Mouse (Mus musculus) myocyte (in vitro differentiated cells): ENCODE data around the gene Nfasc. TPM values are rescaled to one million over a fixed set of nuclear protein-coding genes. Genes with fewer than 3 reads are reported as not detected.

Source experiments
- H3K27me3 ChIP-seq: one replicate; pipeline ENCODE4 v1.6.1; 2011; ENCODE audit not compliant: control insufficient read depth, insufficient read depth, insufficient read length
- H3K36me3 ChIP-seq: one replicate; pipeline ENCODE4 v1.6.1; 2011; ENCODE audit not compliant: control insufficient read depth, insufficient read depth
- H3K4me2 ChIP-seq: one replicate; pipeline ENCODE4 v1.6.1; 2011; ENCODE audit warnings: low read depth, control low read depth
- H3K4me3 ChIP-seq: one replicate; pipeline ENCODE4 v1.5.1; 2011; ENCODE audit warnings: mild to moderate bottlenecking, control low read depth, moderate library complexity
- H3K79me2 ChIP-seq: one replicate; pipeline ENCODE4 v1.6.1; 2011; ENCODE audit not compliant: control insufficient read depth, insufficient read depth
- H3ac ChIP-seq: one replicate; pipeline ENCODE4 v1.6.1; 2011; ENCODE audit not compliant: control insufficient read depth, insufficient read length
- CEBPB ChIP-seq: IDR thresholded peaks from 2 replicates; pipeline ENCODE4 v1.6.1; 2011; ENCODE audit warnings: mild to moderate bottlenecking, moderate library complexity; ENCODE audit not compliant: poor library complexity, insufficient read depth, severe bottlenecking
- E2F4 ChIP-seq: IDR thresholded peaks from one replicate; pipeline ENCODE4 v1.6.1; 2011; ENCODE audit warnings: mild to moderate bottlenecking, control low read depth, moderate library complexity; ENCODE audit not compliant: insufficient read depth
- MAX ChIP-seq: IDR thresholded peaks from one replicate; pipeline ENCODE4 v1.6.1; 2011; ENCODE audit warnings: low read depth, mild to moderate bottlenecking, control low read depth
- MYOD1 ChIP-seq, 3 experiments: IDR thresholded peaks; one replicate each; pipeline ENCODE4 v1.6.1; 2011; ENCODE audit warnings: control low read depth in 2 of 3, low read depth in 2 of 3, mild to moderate bottlenecking in 2 of 3, moderate library complexity in 1 of 3; ENCODE audit not compliant: insufficient read length in 2 of 3, control insufficient read depth in 1 of 3
- MYOG ChIP-seq, 3 experiments: IDR thresholded peaks; one replicate each; pipeline ENCODE4 v1.6.1; 2011; ENCODE audit warnings: control low read depth in 2 of 3, low read depth in 2 of 3, mild to moderate bottlenecking in 2 of 3; ENCODE audit not compliant: insufficient read length in 2 of 3, control insufficient read depth in 1 of 3, insufficient read depth in 1 of 3
- POLR2A ChIP-seq: IDR thresholded peaks from one replicate; pipeline ENCODE4 v1.6.1; 2011; ENCODE audit warnings: low read depth, mild to moderate bottlenecking, control low read depth, moderate library complexity; ENCODE audit not compliant: insufficient read length
- POLR2AphosphoS2 ChIP-seq: IDR thresholded peaks from one replicate; pipeline ENCODE4 v1.6.1; 2011; ENCODE audit warnings: low read depth, control low read depth; ENCODE audit not compliant: insufficient read length
- REST ChIP-seq: IDR thresholded peaks from one replicate; pipeline ENCODE4 v1.6.1; 2011; ENCODE audit warnings: mild to moderate bottlenecking, control low read depth, moderate library complexity; ENCODE audit not compliant: insufficient read depth, insufficient read length
- SRF ChIP-seq: IDR thresholded peaks from one replicate; pipeline ENCODE4 v1.6.1; 2011; ENCODE audit warnings: low read depth; ENCODE audit not compliant: control insufficient read depth, insufficient read length
- TCF12 ChIP-seq: IDR thresholded peaks from one replicate; pipeline ENCODE4 v1.6.1; 2011; ENCODE audit warnings: mild to moderate bottlenecking, control low read depth; ENCODE audit not compliant: poor library complexity, insufficient read depth, severe bottlenecking
- TCF3 ChIP-seq: IDR thresholded peaks from one replicate; pipeline ENCODE4 v1.6.1; 2011; ENCODE audit warnings: low read depth, control low read depth; ENCODE audit not compliant: insufficient read length
- USF1 ChIP-seq: IDR thresholded peaks from one replicate; pipeline ENCODE4 v1.6.1; 2011; ENCODE audit warnings: low read depth, mild to moderate bottlenecking, control low read depth, moderate library complexity
- polyA plus RNA-seq: library from polyadenylated mRNA; unstranded; fragments of >200 nt; fragmentation: generic; extraction: Trizol; gene quantifications from one replicate; pipeline ENCODE4 v1.2.1, GENCODE M21; 2012; ENCODE audit warnings: missing spikeins

Nfasc gene
- polyA plus RNA-seq, 1 experiment = not detected

DNA sequence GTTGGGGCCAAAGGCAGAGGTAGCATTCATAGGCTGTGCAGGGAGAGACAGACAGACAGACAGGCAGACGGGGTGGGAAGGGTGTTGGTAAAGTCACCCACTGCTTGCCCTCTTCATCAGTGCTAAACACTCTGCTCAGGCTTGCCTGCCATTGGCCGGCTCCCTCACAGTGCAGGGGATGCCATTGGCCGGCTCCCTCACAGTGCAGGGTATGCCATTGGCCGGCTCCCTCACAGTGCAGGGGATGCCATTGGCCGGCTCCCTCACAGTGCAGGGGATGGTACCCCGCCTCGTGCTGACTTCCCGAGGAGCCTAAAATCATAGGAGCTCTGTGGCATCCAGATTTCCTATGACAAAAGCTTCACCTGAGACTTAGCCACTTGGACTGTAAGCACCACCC, 139.4 kb downstream of the Nfasc start:
- Histone ChIP-seq H3K79me2 (no peaks in the 10 kb centered on the region), H3K4me3 (no peak overlapping the region), H3K36me3 (no peaks in the 10 kb centered on the region), H3ac (no peak overlapping the region), H3K4me2 (no peak overlapping the region), H3K27me3 (peaks cover 79% of the 10 kb centered on the region)
- TF ChIP-seq USF1 (no peak), POLR2A (no peak), CEBPB (no peak), MYOG (IDR thresholded peaks at IDR 0.05; ENCODE audit: control insufficient read depth in 1 of 3, insufficient read depth in 1 of 3, insufficient read length in 2 of 3, low read depth in 2 of 3) (no peak), SRF (no peak), MYOD1 (IDR thresholded peaks at IDR 0.05; ENCODE audit: control insufficient read depth in 1 of 3, insufficient read length in 2 of 3, low read depth in 2 of 3) (no peak), MAX (no peak), TCF3 (no peak), REST (no peak), POLR2AphosphoS2 (no peak), E2F4 (no peak), TCF12 (no peak)

DNA sequence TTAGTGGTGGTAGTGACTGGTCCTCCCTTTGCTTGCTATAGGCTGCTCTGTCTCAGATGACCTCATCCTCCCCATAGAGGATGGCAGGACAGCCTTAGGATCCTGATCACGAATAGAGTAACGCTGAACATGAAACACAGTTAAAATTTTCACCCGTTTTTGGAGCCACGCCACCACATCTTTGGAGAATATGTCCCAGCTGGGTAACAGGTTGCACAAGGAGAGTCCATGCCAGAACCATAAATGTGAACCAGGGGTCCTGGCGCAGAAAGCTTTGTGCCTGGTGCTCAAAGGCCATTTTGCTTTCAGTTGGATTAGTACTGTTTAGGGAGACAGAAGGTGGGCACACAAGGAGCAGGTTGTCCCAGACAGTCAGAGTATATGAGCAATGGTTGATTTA, 143.6 kb downstream of the Nfasc start:
- no peaks in the 10 kb centered on the region for H3K36me3 ChIP-seq
- H3K79me2 ChIP-seq = no peaks in the 10 kb centered on the region
- H3ac ChIP-seq = no peak overlapping the region
- H3K4me3 ChIP-seq = no peak overlapping the region
- no peak overlapping the region for H3K4me2 ChIP-seq
- H3K27me3 ChIP-seq = peaks cover 85% of the 10 kb centered on the region
- no peak for TF ChIP-seq MYOD1 (IDR thresholded peaks at IDR 0.05; ENCODE audit: control insufficient read depth in 1 of 3, insufficient read length in 2 of 3, low read depth in 2 of 3)
- TF ChIP-seq POLR2AphosphoS2 = no peak
- TF ChIP-seq CEBPB = no peak
- no peak for TF ChIP-seq SRF
- TF ChIP-seq E2F4 = no peak
- TF ChIP-seq USF1 = no peak
- TF ChIP-seq REST = no peak
- TF ChIP-seq TCF12 = no peak
- TF ChIP-seq MAX = no peak
- TF ChIP-seq MYOG (IDR thresholded peaks at IDR 0.05; ENCODE audit: control insufficient read depth in 1 of 3, insufficient read depth in 1 of 3, insufficient read length in 2 of 3, low read depth in 2 of 3) = no peak

DNA sequence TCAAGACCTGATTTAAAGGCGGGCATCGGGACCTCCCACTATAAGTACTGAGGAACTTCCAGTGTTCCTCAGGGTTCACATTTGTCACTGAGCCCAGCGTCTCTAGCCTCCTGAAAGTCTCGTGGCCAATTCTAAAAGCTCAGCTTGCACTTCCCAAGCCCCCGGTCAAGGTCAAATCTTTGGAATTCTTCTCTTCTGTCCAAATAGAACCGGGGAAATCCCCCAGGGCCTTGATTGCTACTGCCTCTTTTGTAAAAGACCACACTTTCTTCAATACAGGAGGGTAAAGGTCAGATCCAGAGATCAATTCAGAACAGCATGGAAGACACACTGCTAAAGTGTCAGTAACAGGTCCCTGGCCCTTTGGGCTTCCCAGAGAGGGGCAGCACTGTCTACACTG, 145.9 kb downstream of the Nfasc start:
- H3K27me3 ChIP-seq = peaks cover 69% of the 10 kb centered on the region
- H3ac ChIP-seq = no peak overlapping the region
- H3K36me3 ChIP-seq = no peaks in the 10 kb centered on the region
- no peak overlapping the region for H3K4me3 ChIP-seq
- H3K4me2 ChIP-seq = no peak overlapping the region
- TF ChIP-seq MYOG (IDR thresholded peaks at IDR 0.05; ENCODE audit: control insufficient read depth in 1 of 3, insufficient read depth in 1 of 3, insufficient read length in 2 of 3, low read depth in 2 of 3) (no peak), CEBPB (no peak), TCF3 (no peak), MYOD1 (IDR thresholded peaks at IDR 0.05; ENCODE audit: control insufficient read depth in 1 of 3, insufficient read length in 2 of 3, low read depth in 2 of 3) (no peak), USF1 (no peak), POLR2AphosphoS2 (no peak), REST (no peak), MAX (no peak), POLR2A (no peak), TCF12 (no peak), E2F4 (no peak)
- H3K79me2 ChIP-seq = no peaks in the 10 kb centered on the region

DNA sequence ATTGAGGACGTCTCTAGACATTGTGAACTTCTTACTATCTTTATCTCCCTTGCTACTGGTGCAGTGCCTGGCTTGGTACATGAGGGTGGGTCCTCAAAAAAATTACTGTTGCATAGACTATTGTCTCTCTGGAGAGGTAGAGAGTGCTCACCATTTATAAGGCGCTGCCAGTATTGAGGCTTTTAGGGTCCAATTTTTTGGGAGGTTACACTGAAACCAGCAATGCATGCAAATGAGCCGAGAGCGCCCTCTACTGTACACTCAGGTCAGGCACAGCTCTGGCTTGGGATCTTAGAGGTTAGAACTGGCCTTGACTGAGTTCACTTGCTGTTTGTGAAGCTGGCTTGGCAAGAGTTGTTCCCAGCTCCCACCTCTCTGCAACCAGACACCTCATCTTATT, 147.0 kb downstream of the Nfasc start:
- H3K79me2 ChIP-seq = no peaks in the 10 kb centered on the region
- H3K27me3 ChIP-seq = peaks cover 64% of the 10 kb centered on the region
- H3K36me3 ChIP-seq = no peaks in the 10 kb centered on the region
- TF ChIP-seq CEBPB = no peak
- TF ChIP-seq TCF12 = no peak
- no peak for TF ChIP-seq USF1
- TF ChIP-seq MYOG (IDR thresholded peaks at IDR 0.05; ENCODE audit: control insufficient read depth in 1 of 3, insufficient read depth in 1 of 3, insufficient read length in 2 of 3, low read depth in 2 of 3) = no peak
- no peak for TF ChIP-seq MYOD1 (IDR thresholded peaks at IDR 0.05; ENCODE audit: control insufficient read depth in 1 of 3, insufficient read length in 2 of 3, low read depth in 2 of 3)
- no peak for TF ChIP-seq TCF3
- no peak for TF ChIP-seq POLR2AphosphoS2
- TF ChIP-seq MAX = no peak
- no peak for TF ChIP-seq POLR2A
- no peak for TF ChIP-seq E2F4
- no peak for TF ChIP-seq SRF
- TF ChIP-seq REST = no peak
- no peak overlapping the region for H3ac ChIP-seq
- no peak overlapping the region for H3K4me3 ChIP-seq
- no peak overlapping the region for H3K4me2 ChIP-seq

DNA sequence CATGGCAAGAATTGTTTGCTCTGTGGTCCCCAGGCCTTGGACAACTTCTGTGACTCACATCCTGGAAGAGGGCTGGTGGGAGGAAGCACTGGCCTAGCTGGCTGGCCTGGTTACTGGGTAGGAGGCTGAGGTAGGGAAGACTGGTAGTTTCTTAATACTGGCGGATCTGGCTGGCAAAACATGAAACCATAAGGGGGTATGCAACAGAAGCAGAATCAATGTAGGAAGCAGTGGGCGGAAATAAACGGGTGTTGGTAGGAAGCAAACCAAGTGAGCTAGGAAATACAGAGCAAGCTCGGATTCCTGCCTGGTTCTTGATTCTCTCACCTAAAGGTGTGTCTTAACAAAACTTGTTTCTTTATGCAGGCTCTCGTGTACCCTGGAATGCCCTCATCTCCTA, 149.5 kb downstream of the Nfasc start:
- Histone ChIP-seq H3K36me3 (no peaks in the 10 kb centered on the region), H3K4me3 (no peak overlapping the region), H3K4me2 (no peak overlapping the region), H3ac (no peak overlapping the region), H3K27me3 (peaks cover 51% of the 10 kb centered on the region), H3K79me2 (no peaks in the 10 kb centered on the region)
- TF ChIP-seq SRF (no peak), CEBPB (no peak), E2F4 (no peak), USF1 (no peak), MYOD1 (IDR thresholded peaks at IDR 0.05; ENCODE audit: control insufficient read depth in 1 of 3, insufficient read length in 2 of 3, low read depth in 2 of 3) (no peak), POLR2AphosphoS2 (no peak), POLR2A (no peak), TCF3 (no peak), TCF12 (no peak), REST (no peak), MAX (no peak), MYOG (IDR thresholded peaks at IDR 0.05; ENCODE audit: control insufficient read depth in 1 of 3, insufficient read depth in 1 of 3, insufficient read length in 2 of 3, low read depth in 2 of 3) (no peak)
